Mouse (Mus musculus) erythroid progenitor cell, adult 5-6 weeks (primary cell): ENCODE measurements around the gene Arhgef6. TPM values are rescaled to one million over a fixed set of nuclear protein-coding genes. Genes with fewer than 3 reads are reported as not detected.

ENCODE experiments used
- ATAC-seq: replicated peaks from 2 replicates; pipeline ENCODE4 v1.8.0; 2016; ENCODE audit warnings: moderate number of reproducible peaks, mild to moderate bottlenecking, moderate TSS enrichment, inconsistent platforms; ENCODE audit not compliant: poor library complexity, low FRiP score, severe bottlenecking
- total RNA-seq, 2 experiments: library from RNA; stranded (forward) in 1 of 2; stranded (reverse) in 1 of 2; fragments of 150-400 nt in 1 of 2; fragments of 186-747, 209-891 nt in 1 of 2; gene quantifications; 2 replicates each; pipeline versions ENCODE4 v1.2.3 to v1.2.4; 2015 to 2017; ENCODE audit warnings: low replicate concordance in 2 of 2

Gene Arhgef6
- total RNA-seq (2015; ENCODE audit: low replicate concordance) = 32.8 and 46.5 TPM in 2 replicates
- total RNA-seq (2017; ENCODE audit: low replicate concordance) = 17.8 and 29.4 TPM in 2 replicates

DNA sequence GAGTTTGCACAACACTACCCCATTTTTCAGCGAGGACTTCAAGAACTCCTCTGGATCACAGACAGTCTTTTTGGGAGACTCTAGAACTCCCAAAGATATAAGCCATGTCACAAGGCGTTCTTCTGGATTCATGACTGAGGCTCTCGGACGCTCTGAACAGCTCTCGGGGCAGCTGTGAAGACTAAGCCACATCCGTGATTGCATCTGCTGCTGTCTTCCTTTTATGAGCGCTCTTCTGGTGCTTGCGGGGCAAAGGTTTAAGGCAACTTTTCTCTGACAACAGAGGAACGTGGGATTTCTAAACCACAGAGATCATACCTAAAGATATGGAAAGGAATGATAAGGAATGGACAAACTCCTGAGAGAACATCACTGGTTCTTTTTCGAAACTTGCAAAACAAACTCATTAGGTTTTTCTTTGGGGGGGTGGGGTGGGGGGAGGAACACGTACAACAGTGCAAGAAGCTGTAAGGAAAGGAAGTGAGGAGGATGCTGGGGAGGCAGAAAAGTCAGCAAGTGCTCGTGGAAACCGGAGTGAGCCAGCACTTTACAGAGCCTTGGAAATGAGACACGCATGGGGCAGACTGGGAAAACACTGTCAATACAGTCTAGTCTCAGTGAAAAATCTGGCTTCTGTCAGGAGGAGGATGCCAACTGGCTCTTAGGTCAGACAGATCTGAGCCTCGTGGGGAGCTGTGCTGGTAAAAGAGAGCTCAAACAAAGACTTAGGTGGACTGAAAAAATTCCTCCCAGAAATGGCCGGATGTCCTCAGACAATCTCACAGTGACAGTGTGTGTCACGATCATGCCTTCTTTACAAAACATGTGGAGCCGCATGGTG lies at the start of gene Arhgef6:
Gene Arhgef6 (minus strand): TSS at position 359 of the 841 bp plus-strand sequence.
- no peak for ATAC-seq

DNA sequence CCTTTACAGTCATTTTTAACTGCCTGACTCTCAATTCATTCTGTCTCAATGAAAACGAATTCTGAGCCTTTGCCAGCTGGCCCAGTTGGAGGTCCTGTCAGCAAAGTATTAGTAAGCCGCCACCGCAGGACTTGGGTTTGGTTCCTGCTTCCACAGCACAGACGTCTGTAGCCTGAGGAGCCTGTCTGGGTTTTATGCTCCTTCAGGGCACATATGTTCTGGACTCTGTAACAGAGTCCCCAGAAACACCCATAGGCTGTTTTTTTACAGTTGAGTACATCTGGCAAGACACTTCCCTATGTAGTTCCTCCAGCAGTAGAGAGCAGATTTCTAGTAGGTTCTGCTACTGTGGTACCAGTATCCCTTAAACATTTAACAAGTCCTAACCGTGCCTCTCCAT lies 42.4 kb upstream of the Arhgef6 start:
- no peak for ATAC-seq

DNA sequence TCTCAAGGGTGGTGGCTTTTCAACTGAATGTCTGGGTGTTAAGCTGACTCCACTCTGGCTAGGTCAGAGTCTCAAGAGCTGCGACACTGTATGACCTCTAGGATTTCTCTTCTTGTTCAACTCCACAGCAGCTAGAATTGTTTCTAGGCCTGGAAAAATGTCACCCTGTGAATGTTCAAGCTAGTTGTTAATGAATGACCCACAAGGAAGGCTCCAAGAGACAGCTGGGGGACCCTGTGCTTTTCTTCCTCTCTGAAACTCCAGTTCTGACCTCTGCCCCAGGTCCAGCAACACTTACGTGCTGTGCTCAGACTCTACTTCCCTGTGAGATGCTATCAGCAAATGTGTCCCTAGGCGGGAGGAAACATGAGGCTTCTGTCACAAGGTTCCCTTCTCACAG lies 40.0 kb upstream of the Arhgef6 start:
- ATAC-seq = no peak

DNA sequence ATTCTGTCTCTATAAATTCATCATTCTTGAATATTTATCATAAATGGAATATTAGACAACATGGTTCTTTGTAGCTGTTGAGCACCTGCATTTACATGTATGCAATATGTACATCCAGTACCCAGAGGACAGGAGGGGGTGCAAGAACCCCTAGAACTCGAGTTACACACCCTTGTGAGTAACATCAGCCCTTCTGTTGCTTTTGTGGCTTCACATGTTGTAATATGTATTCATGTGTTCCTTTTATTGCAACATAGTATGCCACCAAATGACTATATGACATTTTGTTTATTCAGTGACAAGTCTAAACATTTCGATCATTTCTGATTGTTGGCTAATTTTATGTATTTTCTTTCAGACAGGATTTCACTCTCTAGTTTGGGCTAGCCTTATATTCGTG lies 38.6 kb upstream of the Arhgef6 start:
- no peak for ATAC-seq

GRCm38 (mm10) chrX:57374029-57374428 lies 35.5 kb upstream of the Arhgef6 start:
- ATAC-seq = no peak

GRCm38 (mm10) chrX:57373543-57373942 lies 35.0 kb upstream of the Arhgef6 start:
- no peak for ATAC-seq

DNA sequence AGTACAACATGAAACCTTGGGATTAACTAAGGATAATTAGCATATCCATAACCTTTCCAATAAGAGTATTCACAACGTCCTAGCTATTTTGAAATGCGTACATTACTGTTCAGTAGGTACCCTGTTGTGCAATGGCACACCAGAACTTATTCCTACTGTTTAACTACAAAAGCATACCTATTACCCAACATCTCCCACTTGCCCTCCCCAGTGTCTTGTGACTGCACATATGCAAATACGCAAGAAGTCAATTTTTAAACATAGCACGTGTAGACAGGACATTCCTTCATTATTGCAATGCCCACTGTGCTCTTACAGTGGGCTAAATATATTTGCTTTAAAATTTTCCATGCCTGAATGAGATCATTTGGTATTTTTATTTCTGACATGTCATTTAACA lies 34.4 kb upstream of the Arhgef6 start:
- ATAC-seq = no peak

DNA sequence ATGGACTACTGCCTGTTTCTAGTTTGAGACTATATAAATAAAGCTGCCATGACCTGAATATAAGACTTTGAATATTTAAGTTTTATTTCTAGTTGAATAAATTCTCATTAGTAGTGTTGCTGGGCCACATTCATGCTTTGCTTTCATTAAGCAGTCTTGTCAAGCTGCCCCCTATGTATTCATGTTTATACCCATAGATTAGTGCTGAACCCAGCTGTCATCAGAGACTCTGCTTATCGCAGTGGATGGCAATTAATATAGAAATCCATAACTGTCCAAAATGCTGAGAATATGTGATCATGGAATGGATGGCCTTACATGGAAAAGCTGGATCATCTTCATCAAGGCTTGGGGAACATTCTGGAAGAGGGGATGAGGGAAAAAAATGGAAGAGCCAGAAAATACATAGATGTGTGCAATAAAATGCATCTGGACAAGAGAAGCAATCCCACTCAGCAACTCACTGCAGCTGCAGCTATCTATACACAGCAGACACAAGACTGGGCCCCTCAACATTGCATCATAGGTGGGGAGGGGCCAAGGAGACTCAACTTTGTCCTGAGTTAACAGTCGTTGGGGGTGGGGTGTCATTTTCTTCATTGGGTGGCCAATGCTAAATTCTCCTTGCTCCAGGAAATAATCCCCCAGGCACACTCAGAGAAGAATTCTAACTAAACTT lies 26.5 kb upstream of the Arhgef6 start:
- no peak for ATAC-seq

GRCm38 (mm10) chrX:57359316-57359715 lies 20.8 kb upstream of the Arhgef6 start:
- ATAC-seq = no peak

DNA sequence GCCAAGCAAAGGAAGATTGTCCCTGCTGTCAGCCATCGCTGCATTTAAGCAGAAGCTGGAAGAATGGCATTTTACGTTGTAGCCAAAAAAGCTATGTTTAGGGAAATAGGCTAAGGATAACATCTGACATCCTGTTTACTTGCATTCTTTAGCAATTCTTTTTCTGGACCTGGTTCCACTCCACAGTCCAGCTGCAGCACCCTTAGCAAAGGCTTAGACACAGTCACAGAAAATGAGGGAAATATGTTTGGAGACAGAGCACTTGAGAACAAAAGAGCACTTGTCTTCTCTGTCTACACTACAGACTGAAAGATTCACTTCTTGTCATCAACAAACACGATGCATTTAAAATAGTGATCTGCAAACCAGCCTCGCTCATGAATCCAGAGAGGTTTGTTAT lies 691 bp upstream of the Arhgef6 start:
- ATAC-seq = no peak

DNA sequence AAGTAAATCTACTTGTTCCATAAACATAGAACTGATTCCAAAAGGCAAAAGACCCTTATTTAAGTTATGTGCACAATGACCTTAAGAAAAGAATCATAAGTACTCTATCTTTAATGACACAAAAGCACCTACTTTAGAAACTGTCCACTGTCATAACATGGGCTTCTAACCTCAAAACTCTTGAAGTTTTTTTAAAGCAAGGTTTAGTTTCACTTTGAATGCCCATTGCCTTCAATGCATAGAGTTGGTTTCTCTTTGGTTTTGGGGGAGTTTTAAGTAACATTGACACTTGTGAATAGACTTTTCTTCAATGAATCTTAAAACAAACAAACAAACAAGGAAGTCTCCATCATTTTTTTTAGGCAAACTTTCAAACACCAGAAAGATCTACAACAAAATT lies 947 bp downstream of the Arhgef6 start:
- no peak for ATAC-seq

DNA sequence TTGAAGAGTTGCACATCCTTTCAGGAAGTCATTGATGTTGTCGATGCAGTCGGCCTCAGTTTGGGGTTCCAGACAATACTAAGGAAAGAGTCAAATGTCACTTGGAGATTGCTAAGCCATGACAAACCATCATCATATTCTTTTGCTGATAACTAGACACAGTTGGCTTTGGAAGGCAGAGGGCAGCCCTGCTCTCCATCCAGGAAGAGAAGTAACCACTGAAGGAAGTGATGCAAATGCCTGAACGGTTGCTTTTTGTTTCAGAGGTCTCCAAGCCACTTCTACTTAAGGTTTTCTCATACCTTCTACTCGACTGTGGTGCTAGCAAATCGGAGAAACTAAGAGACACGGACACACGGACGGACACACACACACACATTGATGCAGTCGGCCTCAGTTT lies 1.6 kb downstream of the Arhgef6 start:
- no peak for ATAC-seq

- ATAC-seq = no peak
Observed at GRCm38 (mm10) chrX:57335313-57335712, 3.2 kb downstream of the Arhgef6 start.

DNA sequence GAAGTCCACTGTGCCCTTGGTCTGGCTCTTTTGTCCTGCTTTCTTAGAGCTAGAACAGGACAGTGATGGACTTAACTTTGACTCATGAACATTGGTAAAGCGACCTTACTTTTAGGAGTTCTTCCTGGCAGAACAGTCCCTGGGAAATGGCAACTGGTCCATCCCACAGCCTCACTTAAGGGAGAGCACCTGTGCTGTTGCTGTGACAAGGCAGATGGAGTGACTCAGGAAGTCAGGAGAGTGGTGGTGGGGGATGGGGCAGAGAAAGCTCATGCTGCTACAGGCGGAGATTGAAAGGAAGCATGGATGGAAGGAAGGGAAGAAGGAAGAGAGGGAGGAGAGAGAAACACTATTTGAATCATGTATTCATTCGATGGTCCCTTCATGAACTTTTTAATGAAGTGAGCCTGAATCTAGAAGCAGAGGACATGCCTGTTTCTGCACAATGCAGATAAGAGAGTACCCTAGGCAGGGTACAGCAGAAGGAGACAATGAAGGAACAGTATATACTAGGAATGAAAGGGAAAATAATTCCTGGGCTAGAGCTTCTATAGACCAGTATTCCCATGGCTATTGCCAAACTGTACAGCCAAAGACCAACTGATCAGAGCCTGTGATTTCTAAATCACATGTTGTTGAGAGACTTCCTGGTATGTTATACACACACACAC lies 10.7 kb downstream of the Arhgef6 start:
- ATAC-seq = no peak

- no peak for ATAC-seq
Observed at GRCm38 (mm10) chrX:57326487-57327221, 11.9 kb downstream of the Arhgef6 start.

DNA sequence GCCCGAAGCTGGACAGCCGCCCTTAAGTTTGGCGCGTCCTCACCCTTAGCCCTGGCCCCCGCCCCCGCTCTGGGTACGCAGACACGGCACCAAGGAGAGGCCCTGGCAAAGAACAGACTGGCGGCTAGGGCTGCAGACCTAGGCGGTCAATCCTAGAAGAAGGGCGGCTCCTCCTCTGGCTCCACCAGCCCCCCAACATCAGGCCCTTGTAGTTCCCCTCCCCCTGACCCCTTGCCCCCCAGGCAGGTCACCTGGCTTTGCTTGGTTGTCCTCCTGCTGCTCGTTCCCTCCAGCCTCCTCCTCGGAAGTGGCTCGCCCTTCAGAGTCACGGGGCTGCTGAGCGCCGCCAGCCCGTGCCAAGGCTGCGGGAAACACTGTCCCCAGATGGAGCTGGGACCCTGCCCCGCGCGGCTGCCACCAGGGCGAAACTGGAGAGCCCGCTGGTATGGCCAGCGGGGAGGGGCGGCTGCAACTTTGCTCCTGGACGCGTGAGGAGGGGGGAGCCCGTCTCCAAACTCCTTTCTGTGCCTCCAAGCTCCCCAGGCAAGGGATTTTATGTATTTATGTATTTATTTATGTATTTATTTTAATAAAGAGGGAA lies 12.6 kb downstream of the Arhgef6 start:
- no peak for ATAC-seq

- no peak for ATAC-seq
Observed at GRCm38 (mm10) chrX:57324891-57325290, 13.6 kb downstream of the Arhgef6 start.

- no peak for ATAC-seq
Observed at GRCm38 (mm10) chrX:57312066-57312465, 26.5 kb downstream of the Arhgef6 start.

DNA sequence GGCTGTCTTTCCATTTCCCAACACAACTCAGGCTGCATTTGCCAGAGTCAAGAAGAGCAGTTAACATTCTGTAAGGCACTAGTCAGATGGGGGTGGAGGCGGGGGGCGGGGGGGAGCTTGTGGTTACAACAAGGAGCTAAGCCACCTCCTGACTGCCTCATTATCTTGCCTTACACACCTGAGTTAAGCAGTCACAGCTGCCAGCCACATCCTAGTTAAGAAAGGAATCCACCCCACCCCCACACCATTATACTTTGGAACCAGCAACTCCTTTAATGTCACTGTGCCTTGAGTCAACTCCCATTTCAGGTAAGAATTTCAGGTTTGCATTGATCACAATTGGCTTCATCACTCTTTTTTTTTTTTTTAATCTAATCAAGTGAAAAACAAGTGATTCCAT lies 28.5 kb downstream of the Arhgef6 start:
- no peak for ATAC-seq

DNA sequence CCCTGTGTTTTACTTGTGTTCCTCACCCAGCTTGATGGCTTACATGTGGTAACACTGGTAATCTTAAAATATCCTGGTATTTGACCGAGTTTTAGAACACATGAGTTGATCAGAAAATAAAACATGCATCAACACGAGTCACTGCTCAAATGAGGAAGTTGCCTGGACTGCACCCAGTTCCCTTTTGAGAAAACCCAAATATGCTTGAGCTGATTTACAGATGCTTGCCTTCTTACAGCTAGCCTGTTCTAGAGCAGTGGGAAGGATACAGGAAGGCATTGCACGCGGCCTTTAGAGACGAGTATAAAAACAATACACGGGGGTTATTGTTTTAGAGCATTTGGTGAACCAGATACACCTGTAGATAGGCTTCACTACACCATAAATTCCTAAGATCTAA lies 31.8 kb downstream of the Arhgef6 start:
- no peak for ATAC-seq
